Mouse (Mus musculus): ENCODE data around the gene Rrp12. TPM values are rescaled to one million over a fixed set of nuclear protein-coding genes. Genes with fewer than 3 reads are reported as not detected.

Rrp12 gene
- polyA plus RNA-seq, 1 experiment from 2014 or later = 4.7 TPM

- H3K4me1 ChIP-seq (replicated peaks; ENCODE audit: control insufficient read depth, insufficient read depth, low read length) = no peaks in the 10 kb centered on the region; the same call in 1 of the 2 replicates
- H3K27me3 ChIP-seq (replicated peaks; ENCODE audit: control insufficient read depth, insufficient read depth, low read length) = no peaks in the 10 kb centered on the region
- ATAC-seq = no peak
- no peak overlapping the region for H3K9ac ChIP-seq (ENCODE audit: low read depth, low read length)
- no peak overlapping the region for H3K4me2 ChIP-seq (replicated peaks; ENCODE audit: low read depth)
- WGBS = 84% methylated on average over 3 of the region's 3 CpGs
- no peaks in the 10 kb centered on the region for H3K36me3 ChIP-seq (ENCODE audit: control insufficient read depth, insufficient read depth)
- H3K4me3 ChIP-seq (ENCODE audit: low read depth, low read length) = no peak overlapping the region
- H3K27ac ChIP-seq (ENCODE audit: low read depth, low read length) = no peak overlapping the region
- no peak for TF ChIP-seq CTCF (IDR thresholded peaks at IDR 0.05; ENCODE audit: low read depth)
- H3K9me3 ChIP-seq (ENCODE audit: control insufficient read depth) = no peaks in the 10 kb centered on the region
These were observed 56.3 kb downstream of the Rrp12 start for GRCm38 (mm10) chr19:41839685-41840084.

DNA sequence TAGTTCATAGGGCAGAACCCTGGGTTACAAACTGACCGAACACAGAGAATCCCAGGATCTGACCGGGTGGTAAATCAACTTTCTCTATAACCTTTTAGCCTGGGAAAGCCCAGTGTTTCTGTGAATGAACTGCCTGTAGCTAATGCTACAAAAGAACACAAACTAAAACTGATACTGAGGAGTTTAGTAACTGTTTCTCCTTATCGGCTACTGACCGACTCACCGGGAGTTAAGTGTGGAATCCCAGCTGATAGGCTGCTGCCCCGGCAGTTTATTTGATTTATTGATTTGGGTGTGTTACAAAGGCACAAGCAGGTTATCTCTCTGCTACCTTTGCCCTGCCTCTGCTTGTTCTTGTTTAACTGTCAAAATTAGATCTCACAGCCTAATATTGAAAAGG, 57.2 kb downstream of the Rrp12 start:
- Histone ChIP-seq H3K4me2 (replicated peaks; ENCODE audit: low read depth) (peak overlapping the region; percentile 51), H3K4me3 (ENCODE audit: low read depth, low read length) (no peak overlapping the region)

GRCm38 (mm10) chr19:41837917-41838261, 58.1 kb downstream of the Rrp12 start:
- 21% methylated on average over 4 of the region's 4 CpGs for WGBS
- Histone ChIP-seq H3K27me3 (replicated peaks; ENCODE audit: control insufficient read depth, insufficient read depth, low read length) (no peaks in the 10 kb centered on the region), H3K9me3 (ENCODE audit: control insufficient read depth) (no peaks in the 10 kb centered on the region), H3K4me2 (replicated peaks; ENCODE audit: low read depth) (peak overlapping the region; percentile 51), H3K4me1 (replicated peaks; ENCODE audit: control insufficient read depth, insufficient read depth, low read length) (no peaks in the 10 kb centered on the region; the same call in 1 of the 2 replicates), H3K4me3 (ENCODE audit: low read depth, low read length) (peak overlapping the region; percentile 11; the same call in 1 of the 2 replicates), H3K36me3 (ENCODE audit: control insufficient read depth, insufficient read depth) (no peaks in the 10 kb centered on the region), H3K9ac (ENCODE audit: low read depth, low read length) (no peak overlapping the region), H3K27ac (ENCODE audit: low read depth, low read length) (peak overlapping the region; percentile 72)
- peak; percentile 79 for ATAC-seq
- TF ChIP-seq CTCF (IDR thresholded peaks at IDR 0.05; ENCODE audit: low read depth) = no peak

More for the DNA sequence above, 57.2 kb downstream of the Rrp12 start:
- Histone ChIP-seq H3K36me3 (ENCODE audit: control insufficient read depth, insufficient read depth) (no peaks in the 10 kb centered on the region), H3K9ac (ENCODE audit: low read depth, low read length) (no peak overlapping the region), H3K27ac (ENCODE audit: low read depth, low read length) (peak overlapping the region; percentile 72), H3K4me1 (replicated peaks; ENCODE audit: control insufficient read depth, insufficient read depth, low read length) (no peaks in the 10 kb centered on the region; the same call in 1 of the 2 replicates), H3K9me3 (ENCODE audit: control insufficient read depth) (no peaks in the 10 kb centered on the region), H3K27me3 (replicated peaks; ENCODE audit: control insufficient read depth, insufficient read depth, low read length) (no peaks in the 10 kb centered on the region)
- 15% methylated on average over 6 of the region's 6 CpGs for WGBS
- peak; percentile 62 for ATAC-seq
- TF ChIP-seq CTCF (IDR thresholded peaks at IDR 0.05; ENCODE audit: low read depth) = no peak

DNA sequence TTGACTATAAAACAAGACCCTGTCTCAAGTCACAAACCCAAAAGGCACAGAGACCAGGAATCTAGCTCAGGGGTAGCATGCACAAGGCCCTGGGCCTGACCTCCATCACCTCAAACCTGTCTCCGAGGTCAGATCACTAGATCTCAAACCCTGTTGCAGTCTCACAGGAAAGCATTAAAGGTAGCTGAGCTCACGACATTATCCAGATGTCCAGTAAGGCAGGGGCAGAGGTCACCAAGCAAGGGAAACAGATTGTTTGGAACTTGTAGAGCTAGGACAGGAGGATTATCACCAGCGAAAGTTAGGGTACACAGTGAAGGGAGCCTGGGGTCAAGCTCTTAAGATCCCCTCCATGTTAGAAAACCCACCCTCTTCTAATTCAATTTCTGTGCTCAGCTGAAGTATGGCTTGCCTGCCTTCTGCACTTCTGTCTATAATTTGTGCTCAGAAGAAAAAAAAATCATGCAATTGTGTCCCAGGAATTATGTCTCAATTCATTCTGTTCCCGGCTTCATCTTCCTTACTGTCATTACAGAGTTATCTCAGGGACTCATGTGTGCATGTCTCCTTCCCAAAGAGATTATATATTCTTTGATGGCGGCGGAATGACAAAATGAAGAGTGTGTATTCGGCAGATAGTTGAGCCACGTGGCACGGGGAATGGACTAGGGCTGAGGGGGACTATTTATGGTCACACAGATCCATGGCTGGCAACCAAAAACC, 58.6 kb downstream of the Rrp12 start:
- 23% methylated on average over 9 of the region's 9 CpGs for WGBS
- H3K27ac ChIP-seq (ENCODE audit: low read depth, low read length) = peak overlapping the region; percentile 66
- H3K4me1 ChIP-seq (replicated peaks; ENCODE audit: control insufficient read depth, insufficient read depth, low read length) = no peaks in the 10 kb centered on the region; the same call in 1 of the 2 replicates
- peak overlapping the region; percentile 11; the same call in 1 of the 2 replicates for H3K4me3 ChIP-seq (ENCODE audit: low read depth, low read length)
- H3K4me2 ChIP-seq (replicated peaks; ENCODE audit: low read depth) = peak overlapping the region; percentile 51
- no peak overlapping the region for H3K9ac ChIP-seq (ENCODE audit: low read depth, low read length)
- H3K36me3 ChIP-seq (ENCODE audit: control insufficient read depth, insufficient read depth) = no peaks in the 10 kb centered on the region
- ATAC-seq = 0 out of 2 replicates have a peak, but pooled peaks have one; percentile 2
- no peak for TF ChIP-seq CTCF (IDR thresholded peaks at IDR 0.05; ENCODE audit: low read depth)
- no peaks in the 10 kb centered on the region for H3K9me3 ChIP-seq (ENCODE audit: control insufficient read depth)
- no peaks in the 10 kb centered on the region for H3K27me3 ChIP-seq (replicated peaks; ENCODE audit: control insufficient read depth, insufficient read depth, low read length)

GRCm38 (mm10) chr19:41836719-41837118, 59.3 kb downstream of the Rrp12 start:
- Histone ChIP-seq H3K4me2 (replicated peaks; ENCODE audit: low read depth) (no peak overlapping the region), H3K27ac (ENCODE audit: low read depth, low read length) (no peak overlapping the region), H3K9ac (ENCODE audit: low read depth, low read length) (no peak overlapping the region), H3K4me1 (replicated peaks; ENCODE audit: control insufficient read depth, insufficient read depth, low read length) (peaks cover under 1% of the 10 kb centered on the region; the same call in 1 of the 2 replicates), H3K27me3 (replicated peaks; ENCODE audit: control insufficient read depth, insufficient read depth, low read length) (no peaks in the 10 kb centered on the region), H3K4me3 (ENCODE audit: low read depth, low read length) (no peak overlapping the region), H3K9me3 (ENCODE audit: control insufficient read depth) (no peaks in the 10 kb centered on the region), H3K36me3 (ENCODE audit: control insufficient read depth, insufficient read depth) (no peaks in the 10 kb centered on the region)
- no peak for ATAC-seq
- 27% methylated on average over 3 of the region's 3 CpGs for WGBS
- TF ChIP-seq CTCF (IDR thresholded peaks at IDR 0.05; ENCODE audit: low read depth) = no peak

DNA sequence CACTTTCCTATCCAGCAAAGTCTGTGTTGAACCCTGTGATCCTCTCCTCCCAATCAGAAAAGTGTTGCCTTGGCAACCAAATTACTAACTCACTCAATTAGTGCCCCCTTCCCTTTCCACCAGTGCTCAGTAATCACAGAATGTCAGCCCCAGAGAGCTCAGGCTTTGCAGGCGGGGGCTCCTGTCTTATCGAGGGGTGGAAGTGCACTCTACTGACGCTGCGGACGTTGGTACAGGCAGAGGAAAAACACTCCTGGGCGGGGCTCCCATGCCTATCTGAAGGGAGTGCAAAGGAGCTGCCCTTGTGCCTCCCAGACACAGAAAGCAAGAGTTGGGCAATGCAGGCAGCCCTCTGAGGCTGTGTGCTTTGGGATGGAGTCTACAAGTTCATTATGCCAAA, 60.2 kb downstream of the Rrp12 start:
- TF ChIP-seq CTCF (IDR thresholded peaks at IDR 0.05; ENCODE audit: low read depth) = no peak

More for the DNA sequence above, 60.2 kb downstream of the Rrp12 start:
- H3K36me3 ChIP-seq (ENCODE audit: control insufficient read depth, insufficient read depth) = no peaks in the 10 kb centered on the region
- H3K27ac ChIP-seq (ENCODE audit: low read depth, low read length) = no peak overlapping the region
- no peaks in the 10 kb centered on the region for H3K9me3 ChIP-seq (ENCODE audit: control insufficient read depth)
- H3K4me3 ChIP-seq (ENCODE audit: low read depth, low read length) = no peak overlapping the region
- H3K4me2 ChIP-seq (replicated peaks; ENCODE audit: low read depth) = peak overlapping the region; percentile 47; the same call in 1 of the 2 replicates
- H3K9ac ChIP-seq (ENCODE audit: low read depth, low read length) = no peak overlapping the region
- 0 out of 2 replicates have a peak, but pooled peaks cover 5% of the 10 kb centered on the region for H3K4me1 ChIP-seq (replicated peaks; ENCODE audit: control insufficient read depth, insufficient read depth, low read length)
- H3K27me3 ChIP-seq (replicated peaks; ENCODE audit: control insufficient read depth, insufficient read depth, low read length) = no peaks in the 10 kb centered on the region
- ATAC-seq = peak; percentile 56
- under 1% methylated on average over 6 of the region's 6 CpGs for WGBS

Data from intestine, postnatal 0 days (tissue).